Mouse (Mus musculus): ENCODE results near the gene Olfr692.

The Olfr692 gene

DNA sequence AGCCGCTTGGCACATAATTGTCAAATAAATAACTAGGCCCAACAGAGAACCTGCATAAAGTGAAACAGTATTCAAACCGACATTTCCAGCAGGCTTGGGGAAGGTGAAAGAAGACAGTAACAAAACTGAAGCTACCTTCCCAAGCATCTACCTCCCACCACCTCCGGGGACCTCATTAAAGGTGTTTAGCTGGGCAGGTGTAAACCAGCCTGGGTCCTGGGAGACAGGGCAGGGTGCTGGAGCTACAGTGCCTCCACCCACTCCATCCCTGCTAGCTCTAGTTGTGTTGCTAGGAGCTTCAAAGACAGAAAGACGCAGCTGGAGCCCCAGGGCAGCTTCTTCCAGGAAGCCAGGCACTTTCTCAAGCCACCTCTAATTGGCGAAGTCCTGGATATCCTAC lies 36.2 kb downstream of the Olfr692 start, which contains the start of gene Cnga4:
Cnga4 (plus strand) TSS at position 301 of the 400 bp plus-strand sequence.
- DNase-seq (ENCODE audit: low spot score in 2 of 2): no peak

DNA sequence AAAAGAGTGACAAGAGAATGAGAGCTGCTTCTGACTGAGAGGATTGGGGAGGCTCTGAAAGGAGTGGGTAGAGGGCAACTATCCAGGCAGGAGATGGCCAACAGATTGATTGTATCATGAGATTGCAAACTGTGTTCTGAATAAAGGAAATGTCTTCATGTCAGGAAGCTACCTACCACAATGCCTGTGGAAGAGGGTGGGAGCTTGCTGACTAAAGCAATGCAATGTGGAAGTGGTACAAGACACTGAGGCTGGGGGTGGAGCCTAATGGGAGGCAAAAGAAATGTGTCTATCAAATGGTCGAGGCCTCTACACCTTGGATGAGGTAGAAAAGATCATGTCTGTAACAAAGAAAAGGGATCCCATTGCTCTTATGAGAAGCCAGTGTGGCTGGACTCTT lies 38.3 kb downstream of the Olfr692 start:
- no peak for DNase-seq (ENCODE audit: low spot score in 2 of 2)

DNA sequence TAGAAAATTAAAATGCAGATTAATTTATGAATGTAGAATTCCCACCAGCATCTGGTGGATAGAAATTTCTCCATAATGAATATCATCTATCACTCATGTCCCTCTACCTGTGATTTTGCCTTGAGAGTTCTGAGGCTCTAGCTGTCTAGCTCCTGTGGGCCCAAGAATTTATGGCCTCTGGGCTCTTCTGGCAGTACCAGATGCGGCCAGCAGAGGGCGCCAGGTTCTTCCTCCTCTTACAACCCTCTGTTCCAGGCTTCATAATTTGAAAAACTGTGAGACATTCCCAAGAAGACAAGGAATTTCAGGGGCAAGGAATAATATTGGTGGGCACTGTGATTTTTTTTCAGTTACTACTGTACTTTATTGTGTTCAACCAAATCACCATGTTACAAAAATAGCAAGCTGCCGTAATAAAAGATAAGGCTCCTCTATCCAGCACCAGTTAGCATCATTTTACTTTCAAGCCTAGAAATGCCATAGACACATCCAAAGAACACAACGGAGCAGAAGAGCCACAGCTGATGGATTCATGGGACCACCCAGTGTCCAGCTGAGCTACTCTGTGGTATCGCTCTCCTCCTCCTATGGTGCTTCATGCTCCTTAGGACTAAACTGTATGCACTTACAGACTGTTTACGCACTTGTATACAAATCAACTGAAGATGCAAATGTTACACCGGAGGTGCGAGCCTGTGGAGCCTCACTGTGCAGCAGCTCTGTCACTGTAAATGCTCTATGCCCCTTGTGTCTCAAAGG lies 44.0 kb downstream of the Olfr692 start:
- DNase-seq (ENCODE audit: low spot score in 2 of 2): peak; percentile 31 to 60

DNA sequence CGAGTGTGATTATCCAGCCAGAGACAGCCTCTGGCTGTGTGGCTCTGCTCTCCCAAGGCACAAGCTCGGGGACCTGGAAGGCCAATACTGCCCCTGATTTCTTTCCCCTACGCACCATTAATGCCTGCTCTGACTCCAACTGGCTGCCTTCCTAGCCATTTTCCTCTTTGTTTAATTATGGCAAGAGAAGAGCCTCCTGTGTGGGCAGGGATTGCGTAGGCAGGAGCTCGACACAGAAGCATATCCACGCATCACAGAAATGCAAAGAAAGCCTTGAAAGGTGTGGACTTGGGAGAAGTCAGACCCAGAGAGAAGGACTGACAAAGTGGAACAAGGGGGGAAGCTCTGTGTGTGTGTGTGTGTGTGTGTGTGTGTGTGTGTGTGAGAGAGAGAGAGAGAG lies 46.4 kb downstream of the Olfr692 start:
- no peak for DNase-seq (ENCODE audit: low spot score in 2 of 2)

DNA sequence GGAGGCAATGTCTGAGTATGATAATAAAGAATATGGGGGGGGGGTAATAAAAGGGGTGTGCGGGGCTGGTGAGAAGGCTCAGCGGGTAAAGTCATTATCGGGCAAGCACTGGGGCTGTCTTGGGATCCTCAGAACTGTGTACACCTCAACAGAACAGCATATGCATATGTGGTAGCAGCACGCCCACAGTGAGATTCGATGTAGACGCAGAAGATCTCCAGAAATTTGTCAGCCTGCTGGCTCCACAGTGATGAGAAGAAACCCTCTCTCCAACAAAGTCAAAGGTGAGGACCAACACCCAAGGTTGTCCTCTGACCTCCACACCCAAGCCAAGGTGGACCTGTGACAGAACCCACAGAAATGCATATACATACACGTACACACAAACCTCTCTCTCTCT lies 48.5 kb downstream of the Olfr692 start:
- no peak for DNase-seq (ENCODE audit: low spot score in 2 of 2)

DNA sequence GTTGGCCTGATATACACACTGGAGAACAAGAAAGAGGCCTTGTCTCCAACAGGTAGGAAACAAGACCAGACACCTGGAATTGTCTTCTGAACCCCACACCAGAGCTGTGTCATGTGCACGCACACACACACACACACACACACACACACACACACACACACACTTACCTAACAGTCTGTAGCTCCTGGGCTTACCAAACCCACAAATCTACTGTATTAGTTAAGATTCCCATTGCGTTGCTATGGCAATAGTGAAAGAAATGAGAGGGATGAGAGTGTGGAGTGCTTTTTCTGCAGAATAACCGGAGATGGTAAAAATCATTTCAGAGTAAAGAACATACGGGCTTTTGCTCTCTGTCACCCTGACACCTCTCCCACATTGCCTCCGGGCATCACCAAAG lies 50.1 kb downstream of the Olfr692 start:
- DNase-seq (ENCODE audit: low spot score in 2 of 2): no peak

All from spleen, postnatal 14 days (tissue).